ENCODE assay signal across 20 mouse cellular contexts in genomic region chr3:66101074-66101473, GRCm38 (mm10).
DNase-seq lines count a peak whose midpoint lies in the region; ATAC-seq lines count a peak whose summit lies in the region.
"Had no signal": no experiment of that assay in that cellular context is flagged by ENCODE, and none has a peak within 500 bp of the region (broad histone marks: within the 10 kb centered on the region; RNA-seq: fewer than 3 reads in every experiment).

No protein-coding gene starts in this region.

- peak overlapping the region; percentile 39; the same call in 1 of the 2 replicates for H3K27ac ChIP-seq in forebrain, embryonic 11.5 days (ENCODE audit: low read depth, low read length)
- no peak overlapping the region for H3K27ac ChIP-seq in forebrain, embryonic 16.5 days (ENCODE audit: low read length)
- 0 out of 2 replicates have a peak overlapping the region, but pooled peaks have one; percentile 25 for H3K27ac ChIP-seq in midbrain, embryonic 13.5 days
- no peak overlapping the region for H3K27ac ChIP-seq in midbrain, embryonic 11.5 days (ENCODE audit: low read depth, low read length)
- H3K27ac ChIP-seq in forebrain, embryonic 13.5 days, result peak overlapping the region; percentile 59; the same call in 1 of the 2 replicates
- H3K27ac ChIP-seq: embryonic facial prominence, embryonic 10.5 days; embryonic facial prominence, embryonic 12.5 days had no signal

- H3K9ac ChIP-seq in forebrain, embryonic 11.5 days (ENCODE audit: low read length), result no peak overlapping the region
- H3K9ac ChIP-seq in forebrain, embryonic 16.5 days (replicated peaks; ENCODE audit: low read depth, low read length), result no peak overlapping the region
- H3K9ac ChIP-seq in midbrain, embryonic 13.5 days (replicated peaks), result no peak overlapping the region
- no peak overlapping the region for H3K9ac ChIP-seq in midbrain, embryonic 11.5 days (ENCODE audit: low read length)
- no peak overlapping the region for H3K9ac ChIP-seq in forebrain, embryonic 13.5 days
- H3K9ac ChIP-seq: embryonic facial prominence, embryonic 12.5 days had no signal

- 87% methylated on average over 2 of the region's 2 CpGs for WGBS in forebrain, embryonic 11.5 days
- 57% methylated on average over 2 of the region's 2 CpGs for WGBS in forebrain, embryonic 16.5 days
- WGBS in midbrain, embryonic 13.5 days, result 65% methylated on average over 2 of the region's 2 CpGs
- 83% methylated on average over 2 of the region's 2 CpGs for WGBS in midbrain, embryonic 11.5 days
- 71% methylated on average over 2 of the region's 2 CpGs for WGBS in forebrain, embryonic 13.5 days

- no peaks in the 10 kb centered on the region for H3K27me3 ChIP-seq in forebrain, embryonic 11.5 days (ENCODE audit: control insufficient read depth, insufficient read depth, low read length)
- no peaks in the 10 kb centered on the region for H3K27me3 ChIP-seq in forebrain, embryonic 16.5 days (replicated peaks; ENCODE audit: control insufficient read depth, insufficient read depth, low read length)
- no peaks in the 10 kb centered on the region for H3K27me3 ChIP-seq in midbrain, embryonic 13.5 days
- H3K27me3 ChIP-seq in midbrain, embryonic 11.5 days (ENCODE audit: control insufficient read depth, insufficient read depth, low read length), result no peaks in the 10 kb centered on the region
- no peaks in the 10 kb centered on the region for H3K27me3 ChIP-seq in forebrain, embryonic 13.5 days
- H3K27me3 ChIP-seq: embryonic facial prominence, embryonic 12.5 days; Patski had no signal

- DNase-seq in forebrain, embryonic 11.5 days (ENCODE audit: low spot score), result no peak
- no peak for DNase-seq in midbrain, embryonic 11.5 days (ENCODE audit: low spot score, missing footprints)
- no peak for DNase-seq in gastrocnemius, postnatal 36 days
- no peak for DNase-seq in left cerebral cortex, adult 9 months (ENCODE audit: low spot score in 2 of 2)
- DNase-seq: adrenal gland, adult 8-10 months; adrenal gland, postnatal 14 days; adrenal gland, postnatal 36 days; cerebellum, adult 11-12 months; cerebellum, adult 2 months; cerebellum, adult 9-10 months; cerebellum, postnatal 10 days; cerebellum, postnatal 25 days had no signal

- ATAC-seq in forebrain, embryonic 11.5 days (replicated peaks; ENCODE audit: low FRiP score), result no peak
- ATAC-seq in forebrain, embryonic 16.5 days, result no peak
- ATAC-seq in midbrain, embryonic 13.5 days, result no peak
- ATAC-seq in midbrain, embryonic 11.5 days (ENCODE audit: low FRiP score), result no peak
- ATAC-seq in forebrain, embryonic 13.5 days, result no peak
- ATAC-seq: activated CD4-positive, CD25-positive, alpha-beta regulatory T cell, adult 4 months; Patski had no signal

- no peaks in the 10 kb centered on the region for H3K36me3 ChIP-seq in forebrain, embryonic 11.5 days (ENCODE audit: control insufficient read depth, insufficient read depth, low read length)
- H3K36me3 ChIP-seq in forebrain, embryonic 16.5 days (ENCODE audit: control insufficient read depth, insufficient read depth), result no peaks in the 10 kb centered on the region
- H3K36me3 ChIP-seq in midbrain, embryonic 13.5 days, result no peaks in the 10 kb centered on the region
- H3K36me3 ChIP-seq in midbrain, embryonic 11.5 days (ENCODE audit: control insufficient read depth, insufficient read depth, low read length), result no peaks in the 10 kb centered on the region
- no peaks in the 10 kb centered on the region for H3K36me3 ChIP-seq in forebrain, embryonic 13.5 days (ENCODE audit: poor library complexity, severe bottlenecking)
- H3K36me3 ChIP-seq: embryonic facial prominence, embryonic 10.5 days; embryonic facial prominence, embryonic 12.5 days; G1E had no signal

- H3K9me3 ChIP-seq in forebrain, embryonic 11.5 days (ENCODE audit: control insufficient read depth, low read length), result no peaks in the 10 kb centered on the region
- H3K9me3 ChIP-seq in forebrain, embryonic 16.5 days (ENCODE audit: control insufficient read depth, low read length), result no peaks in the 10 kb centered on the region
- H3K9me3 ChIP-seq in midbrain, embryonic 13.5 days, result no peaks in the 10 kb centered on the region
- no peaks in the 10 kb centered on the region for H3K9me3 ChIP-seq in midbrain, embryonic 11.5 days (ENCODE audit: control insufficient read depth, low read length)
- H3K9me3 ChIP-seq in forebrain, embryonic 13.5 days (replicated peaks), result no peaks in the 10 kb centered on the region
- H3K9me3 ChIP-seq: embryonic facial prominence, embryonic 10.5 days; embryonic facial prominence, embryonic 12.5 days; G1E had no signal

- no peaks in the 10 kb centered on the region for H3K4me1 ChIP-seq in forebrain, embryonic 11.5 days (replicated peaks; ENCODE audit: control insufficient read depth, insufficient read depth, low read length)
- H3K4me1 ChIP-seq in forebrain, embryonic 16.5 days (replicated peaks; ENCODE audit: control insufficient read depth, insufficient read depth, low read length), result peaks cover 14% of the 10 kb centered on the region
- H3K4me1 ChIP-seq in midbrain, embryonic 13.5 days (replicated peaks), result peaks cover 9% of the 10 kb centered on the region; the same call in 1 of the 2 replicates
- no peaks in the 10 kb centered on the region for H3K4me1 ChIP-seq in midbrain, embryonic 11.5 days (ENCODE audit: control insufficient read depth, insufficient read depth, low read length)
- H3K4me1 ChIP-seq in forebrain, embryonic 13.5 days, result peaks cover 17% of the 10 kb centered on the region

- H3K4me2 ChIP-seq in forebrain, embryonic 11.5 days (ENCODE audit: low read depth, low read length, severe bottlenecking), result no peak overlapping the region
- H3K4me2 ChIP-seq in forebrain, embryonic 16.5 days (ENCODE audit: low read length), result no peak overlapping the region
- H3K4me2 ChIP-seq in midbrain, embryonic 13.5 days (replicated peaks), result no peak overlapping the region
- H3K4me2 ChIP-seq in midbrain, embryonic 11.5 days, result no peak overlapping the region
- H3K4me2 ChIP-seq in forebrain, embryonic 13.5 days, result no peak overlapping the region
- H3K4me2 ChIP-seq: embryonic facial prominence, embryonic 12.5 days had no signal

- intact Hi-C loops in gastrocnemius, postnatal 36 days (cut with DNase I), result no loop called here

- no peak overlapping the region for H3K4me3 ChIP-seq in forebrain, embryonic 11.5 days (ENCODE audit: low read depth, low read length)
- H3K4me3 ChIP-seq in forebrain, embryonic 16.5 days (replicated peaks; ENCODE audit: low read length), result no peak overlapping the region
- no peak overlapping the region for H3K4me3 ChIP-seq in midbrain, embryonic 13.5 days (replicated peaks)
- no peak overlapping the region for H3K4me3 ChIP-seq in midbrain, embryonic 11.5 days (ENCODE audit: low read depth, low read length)
- H3K4me3 ChIP-seq in forebrain, embryonic 13.5 days, result no peak overlapping the region
- H3K4me3 ChIP-seq: embryonic facial prominence, embryonic 10.5 days; embryonic facial prominence, embryonic 12.5 days had no signal

Comparison
In these comparisons a context has a peak if more than half of its experiments do, and no peak if none do; other contexts are left out.
1. H3K27ac ChIP-seq: peak in forebrain, embryonic 11.5 days (single experiment), midbrain, embryonic 13.5 days (single experiment) and forebrain, embryonic 13.5 days (single experiment); none in forebrain, embryonic 16.5 days (single experiment) and midbrain, embryonic 11.5 days (single experiment).